Mouse (Mus musculus) olfactory bulb, adult 2 months (tissue): Measurements from ENCODE around the gene F3. TPM values are rescaled to one million over a fixed set of nuclear protein-coding genes. Genes with fewer than 3 reads are reported as not detected.

Source experiments
- H3K27ac ChIP-seq: fragments of 200-500 bp; 2 replicates; pipeline ENCODE4 v1.5.1; 2012; ENCODE audit warnings: low read depth, low read length; ENCODE audit not compliant: insufficient read depth
- H3K4me1 ChIP-seq: fragments of 200-500 bp; 2 replicates; pipeline ENCODE4 v1.6.1; 2012; ENCODE audit warnings: low read length; ENCODE audit not compliant: control insufficient read depth, insufficient read depth
- H3K4me3 ChIP-seq: fragments of 200-500 bp; 2 replicates; pipeline ENCODE4 v1.5.1; 2012; ENCODE audit warnings: mild to moderate bottlenecking, low read depth, low read length, moderate library complexity; ENCODE audit not compliant: insufficient read depth
- CTCF ChIP-seq: fragments of 200-500 bp; IDR thresholded peaks from 2 replicates; pipeline ENCODE4 v1.5.1; 2012; ENCODE audit warnings: low read depth, mild to moderate bottlenecking, low read length, moderate library complexity; ENCODE audit not compliant: insufficient read depth
- POLR2A ChIP-seq: fragments of 200-500 bp; IDR thresholded peaks from 2 replicates; pipeline ENCODE4 v1.6.1; 2012; ENCODE audit warnings: mild to moderate bottlenecking, low read depth, low read length, moderate library complexity; ENCODE audit not compliant: insufficient read depth
- WGBS: fragments of 180-500 bp; shearing (Covaris S2); methylation state at CpG from one replicate; pipeline ENCODE4 v1.1.7; 2018; 5-methylcytosine and 5-hydroxymethylcytosine counted together
- polyA plus RNA-seq: library from polyadenylated mRNA; stranded (reverse); fragments of >200 nt; gene quantifications from 2 replicates; pipeline ENCODE4 v1.2.4, GENCODE M21; 2012; ENCODE audit warnings: low replicate concordance; ENCODE audit not compliant: missing spikeins, insufficient read depth, insufficient read length

The F3 gene
- polyA plus RNA-seq, 1 experiment: not detected

- 92% methylated on average over 3 of the region's 3 CpGs for WGBS
- H3K4me1 ChIP-seq: peaks cover 2% of the 10 kb centered on the region; the same call in 1 of the 2 replicates
- H3K4me3 ChIP-seq: no peak overlapping the region
- no peak overlapping the region for H3K27ac ChIP-seq
- TF ChIP-seq POLR2A (no peak), CTCF (no peak)
These were observed 35.6 kb upstream of the F3 start for GRCm38 (mm10) chr3:121687741-121688140.

- peaks cover 2% of the 10 kb centered on the region; the same call in 1 of the 2 replicates for H3K4me1 ChIP-seq
- H3K4me3 ChIP-seq: no peak overlapping the region
- TF ChIP-seq CTCF (no peak), POLR2A (no peak)
- H3K27ac ChIP-seq: no peak overlapping the region
- 88% methylated on average over 5 of the region's 5 CpGs for WGBS
These were observed 34.3 kb upstream of the F3 start for GRCm38 (mm10) chr3:121689029-121689428.

GRCm38 (mm10) chr3:121689697-121690096 is 33.6 kb upstream of the F3 start:
- Histone ChIP-seq H3K4me3 (no peak overlapping the region), H3K4me1 (peaks cover 2% of the 10 kb centered on the region; the same call in 1 of the 2 replicates), H3K27ac (no peak overlapping the region)
- 96% methylated on average over 3 of the region's 3 CpGs for WGBS
- TF ChIP-seq CTCF: no peak

DNA sequence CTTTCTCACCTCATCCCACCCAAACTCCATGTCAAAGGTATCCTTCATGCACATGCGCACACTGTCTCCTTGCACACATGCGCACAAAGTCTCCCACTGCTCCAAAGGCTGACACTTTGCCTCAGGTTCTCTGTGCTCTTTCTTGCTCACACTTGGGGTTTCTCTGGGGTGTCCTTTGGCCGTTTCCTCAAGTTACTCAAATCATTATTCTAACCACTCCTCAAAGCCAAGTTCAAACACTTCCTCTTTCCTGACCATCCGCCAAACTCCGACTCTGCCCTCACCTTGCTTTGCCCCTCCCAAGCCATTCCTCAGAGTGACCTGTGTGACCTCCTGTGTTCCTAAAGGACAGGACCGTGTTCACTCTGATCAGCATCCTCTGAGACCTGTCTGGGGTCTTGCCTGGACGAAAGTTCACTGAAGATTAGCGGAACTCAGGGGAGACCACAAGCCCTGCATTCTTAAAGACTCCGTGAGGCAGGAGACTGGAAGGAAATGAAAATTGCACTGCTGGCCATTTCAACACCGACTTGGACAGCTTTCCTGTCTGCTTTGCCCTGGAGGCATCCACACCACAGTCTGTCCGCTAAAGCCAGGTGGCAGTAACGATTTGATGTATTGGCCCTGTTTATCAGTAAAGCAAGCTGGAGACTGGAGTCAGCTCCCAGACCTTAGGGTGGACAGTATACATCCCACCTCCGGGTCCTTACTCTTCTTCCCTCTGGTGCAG is 30.2 kb upstream of the F3 start:
- TF ChIP-seq CTCF (no peak), POLR2A (no peak)
- H3K27ac ChIP-seq: no peak overlapping the region
- 85% methylated on average over 13 of the region's 13 CpGs for WGBS

DNA sequence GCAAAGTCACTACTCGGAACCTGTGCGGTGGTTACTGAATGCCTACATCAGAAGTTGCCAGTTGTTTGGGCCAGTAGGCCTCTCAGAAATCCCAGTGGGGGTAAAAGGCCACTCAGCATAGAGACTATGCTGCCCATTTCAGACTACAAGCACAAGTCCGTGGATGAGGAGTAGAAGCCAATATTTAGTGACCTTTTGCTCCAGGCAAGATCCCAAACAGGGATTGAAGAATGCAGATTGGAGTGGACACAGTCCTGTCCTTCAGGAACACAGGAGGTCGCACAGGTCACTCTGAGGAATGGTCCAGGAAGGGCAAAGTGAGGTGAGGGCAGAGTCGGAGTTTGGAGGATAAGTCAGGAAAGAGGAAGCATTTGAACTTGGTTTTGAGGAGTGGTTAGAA is 29.6 kb upstream of the F3 start:
- 92% methylated on average over 5 of the region's 5 CpGs for WGBS
- no peak overlapping the region for H3K4me3 ChIP-seq
- no peaks in the 10 kb centered on the region for H3K4me1 ChIP-seq
- TF ChIP-seq POLR2A (no peak), CTCF (no peak)
- no peak overlapping the region for H3K27ac ChIP-seq

More for the DNA sequence above, 30.2 kb upstream of the F3 start:
- Histone ChIP-seq H3K4me1 (no peaks in the 10 kb centered on the region), H3K4me3 (no peak overlapping the region)

DNA sequence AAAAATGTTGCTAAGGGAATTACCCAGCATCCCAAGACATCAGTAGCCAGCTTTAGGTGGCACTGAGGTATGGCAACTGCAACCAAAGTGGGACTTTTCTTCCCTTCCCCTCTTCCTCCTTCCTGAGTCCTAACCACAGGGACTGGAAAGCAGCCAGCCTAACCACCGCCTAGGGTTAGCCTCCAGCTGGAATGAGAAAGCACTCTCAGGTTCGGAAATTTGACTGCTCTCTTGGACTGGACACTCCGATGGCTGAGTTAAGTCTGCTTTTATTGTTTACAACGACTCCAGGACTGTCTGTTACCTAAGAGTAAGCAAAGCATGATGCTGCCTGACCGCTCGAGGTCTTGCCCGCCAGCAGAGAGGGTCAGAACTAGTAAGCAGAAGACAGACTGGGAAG is 26.2 kb upstream of the F3 start:
- Histone ChIP-seq H3K4me1 (peaks cover 5% of the 10 kb centered on the region), H3K4me3 (no peak overlapping the region), H3K27ac (no peak overlapping the region)
- 70% methylated on average over 7 of the region's 7 CpGs for WGBS
- TF ChIP-seq CTCF (no peak), POLR2A (no peak)

DNA sequence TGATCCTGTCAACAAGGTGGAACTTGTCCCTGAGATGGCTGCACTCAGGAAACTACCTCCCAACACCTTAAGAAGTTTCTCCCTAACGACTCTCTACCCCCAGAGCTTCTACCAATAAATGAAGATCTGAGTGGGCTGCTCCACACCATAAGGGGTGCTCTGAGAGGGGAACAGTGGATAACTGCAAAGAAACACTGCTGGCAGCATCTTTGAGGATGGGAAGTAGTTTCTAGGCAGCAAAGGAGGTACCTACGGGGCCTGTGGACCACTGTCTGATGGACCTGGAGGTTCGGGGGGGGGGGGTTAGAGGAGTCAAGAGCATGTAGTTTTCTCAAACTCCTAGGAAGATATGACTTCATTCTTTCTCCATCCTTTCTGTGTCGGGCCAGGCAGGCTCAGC is 23.9 kb upstream of the F3 start:
- 68% methylated on average over 4 of the region's 4 CpGs for WGBS

GRCm38 (mm10) chr3:121699849-121700248 is 23.5 kb upstream of the F3 start:
- Histone ChIP-seq H3K4me1 (peaks cover 5% of the 10 kb centered on the region), H3K4me3 (no peak overlapping the region), H3K27ac (no peak overlapping the region)
- WGBS: 61% methylated on average over 4 of the region's 4 CpGs
- TF ChIP-seq CTCF: no peak
- TF ChIP-seq POLR2A: no peak

More for the DNA sequence above, 23.9 kb upstream of the F3 start:
- TF ChIP-seq CTCF (no peak), POLR2A (no peak)
- Histone ChIP-seq H3K27ac (peak overlapping the region; percentile 6; the same call in 1 of the 2 replicates), H3K4me3 (no peak overlapping the region), H3K4me1 (peaks cover 5% of the 10 kb centered on the region)

GRCm38 (mm10) chr3:121700364-121700952 is 22.9 kb upstream of the F3 start:
- Histone ChIP-seq H3K27ac (peak overlapping the region; percentile 87), H3K4me1 (peaks cover 5% of the 10 kb centered on the region), H3K4me3 (no peak overlapping the region)
- TF ChIP-seq CTCF: no peak
- no peak for TF ChIP-seq POLR2A
- 11% methylated on average over 8 of the region's 8 CpGs for WGBS
